Mouse (Mus musculus) CH12.LX (cell line): Measurements from ENCODE around the gene Znhit1. TPM values are rescaled to one million over a fixed set of nuclear protein-coding genes. Genes with fewer than 3 reads are reported as not detected.

Source experiments
- DNase-seq: peaks from one replicate; pipeline ENCODE4 v3.0.0-alpha.2; 2013; ENCODE audit errors: extremely low read depth
- H3K27ac ChIP-seq: 2 replicates; pipeline ENCODE4 v1.5.1; 2012; ENCODE audit warnings: low read depth, mild to moderate bottlenecking, control low read depth, moderate library complexity; ENCODE audit not compliant: insufficient read depth
- H3K27me3 ChIP-seq: replicated peaks from 2 replicates; pipeline ENCODE3; 2012; ENCODE audit warnings: inconsistent platforms
- H3K36me3 ChIP-seq, 2 experiments: replicated peaks in 1 of 2; 2 replicates each; pipeline versions ENCODE3 to v1.6.1; 2012; ENCODE audit warnings: inconsistent platforms in 1 of 2, low read length in 1 of 2, mild to moderate bottlenecking in 1 of 2, mixed read lengths in 1 of 2, moderate library complexity in 1 of 2; ENCODE audit not compliant: control insufficient read depth in 1 of 2, insufficient read depth in 1 of 2
- H3K4me1 ChIP-seq, 2 experiments: 2 replicates each; pipeline ENCODE4 v1.6.1; 2012; ENCODE audit warnings: inconsistent platforms in 1 of 2, moderate library complexity in 1 of 2; ENCODE audit not compliant: insufficient read depth in 2 of 2, control insufficient read depth in 1 of 2
- H3K4me2 ChIP-seq: 2 replicates; pipeline ENCODE4 v1.6.1; 2012; ENCODE audit warnings: low read depth, mild to moderate bottlenecking, control low read depth; ENCODE audit not compliant: poor library complexity, insufficient read depth, severe bottlenecking
- H3K4me3 ChIP-seq, 3 experiments: fragments of 150-350 bp in 1 of 3; sonication (generic) in 1 of 3; replicated peaks in 1 of 3; 2 replicates each; pipeline versions ENCODE3 to v1.5.1; 2011 to 2012; ENCODE audit warnings: low read depth in 2 of 3, low read length in 2 of 3, mild to moderate bottlenecking in 2 of 3, moderate library complexity in 2 of 3, control low read depth in 1 of 3, improper control_type of control experiment in 1 of 3, inconsistent platforms in 1 of 3, mixed read lengths in 1 of 3; ENCODE audit not compliant: poor library complexity in 1 of 3
- H3K79me2 ChIP-seq: replicated peaks from 2 replicates; pipeline ENCODE4 v1.6.1; 2012; ENCODE audit warnings: mild to moderate bottlenecking, moderate library complexity; ENCODE audit not compliant: control insufficient read depth, poor library complexity, insufficient read depth, severe bottlenecking; ENCODE audit errors: extremely low read depth
- H3K9ac ChIP-seq: 2 replicates; pipeline ENCODE4 v1.6.1; 2012; ENCODE audit warnings: low read depth, mild to moderate bottlenecking, control low read depth, moderate library complexity; ENCODE audit not compliant: insufficient read depth
- H3K9me3 ChIP-seq: replicated peaks from 2 replicates; pipeline ENCODE3; 2012; ENCODE audit warnings: low read length, inconsistent platforms, mixed read lengths
- BHLHE40 ChIP-seq: IDR thresholded peaks from 2 replicates; pipeline ENCODE4 v1.6.1; 2011; ENCODE audit warnings: mild to moderate bottlenecking, low read depth, low read length, improper control_type of control experiment
- CHD1 ChIP-seq: IDR thresholded peaks from 2 replicates; pipeline ENCODE4 v1.6.1; 2012; ENCODE audit warnings: low read depth, low read length, improper control_type of control experiment, inconsistent platforms
- CHD2 ChIP-seq: IDR thresholded peaks from 2 replicates; pipeline ENCODE4 v1.6.1; 2011; ENCODE audit warnings: low read length, improper control_type of control experiment
- CTCF ChIP-seq, 2 experiments: IDR thresholded peaks in 1 of 2; conservative IDR thresholded peaks in 1 of 2; 2 replicates each; pipeline ENCODE4 v1.5.1; 2011 to 2012; ENCODE audit warnings: low read depth in 2 of 2, low read length in 2 of 2, improper control_type of control experiment in 1 of 2, inconsistent platforms in 1 of 2, mild to moderate bottlenecking in 1 of 2, moderate library complexity in 1 of 2
- E2F4 ChIP-seq: IDR thresholded peaks from 2 replicates; pipeline ENCODE4 v1.6.1; 2011; ENCODE audit warnings: low read depth, low read length, improper control_type of control experiment; ENCODE audit not compliant: insufficient replicate concordance
- ELF1 ChIP-seq: IDR thresholded peaks from 2 replicates; pipeline ENCODE4 v1.6.1; 2014; ENCODE audit warnings: low read depth, mild to moderate bottlenecking, inconsistent platforms, low read length, improper control_type of control experiment
- EP300 ChIP-seq: IDR thresholded peaks from 2 replicates; pipeline ENCODE4 v1.6.1; 2011; ENCODE audit warnings: low read length, improper control_type of control experiment
- ETS1 ChIP-seq: conservative IDR thresholded peaks from 2 replicates; pipeline ENCODE4 v1.6.1; 2012; ENCODE audit warnings: low read depth, mild to moderate bottlenecking, inconsistent platforms, low read length, improper control_type of control experiment, moderate library complexity
- GABPA ChIP-seq: IDR thresholded peaks from 2 replicates; pipeline ENCODE4 v1.6.1; 2012; ENCODE audit warnings: low read depth, low read length, improper control_type of control experiment, inconsistent platforms; ENCODE audit not compliant: insufficient replicate concordance
- HCFC1 ChIP-seq: IDR thresholded peaks from 2 replicates; pipeline ENCODE4 v1.6.1; 2012; ENCODE audit warnings: low read depth, mild to moderate bottlenecking, inconsistent platforms, low read length, improper control_type of control experiment
- IRF4 ChIP-seq: IDR thresholded peaks from 2 replicates; pipeline ENCODE4 v1.6.1; 2014; ENCODE audit warnings: low read depth, mild to moderate bottlenecking, inconsistent platforms, low read length, improper control_type of control experiment
- JUN ChIP-seq: IDR thresholded peaks from 2 replicates; pipeline ENCODE4 v1.6.1; 2011; ENCODE audit warnings: low read depth, mild to moderate bottlenecking, low read length, improper control_type of control experiment, moderate library complexity; ENCODE audit not compliant: insufficient read depth
- JUND ChIP-seq: conservative IDR thresholded peaks from 2 replicates; pipeline ENCODE4 v1.6.1; 2011; ENCODE audit warnings: low read depth, low read length, improper control_type of control experiment
- KAT2A ChIP-seq: IDR thresholded peaks from 2 replicates; pipeline ENCODE4 v1.6.1; 2012; ENCODE audit warnings: low read length, improper control_type of control experiment, inconsistent platforms; ENCODE audit not compliant: insufficient replicate concordance
- MAFK ChIP-seq: IDR thresholded peaks from 2 replicates; pipeline ENCODE4 v1.6.1; 2011; ENCODE audit warnings: low read length, improper control_type of control experiment; ENCODE audit not compliant: insufficient replicate concordance
- MAX ChIP-seq: IDR thresholded peaks from 2 replicates; pipeline ENCODE4 v1.6.1; 2011; ENCODE audit warnings: low read length, improper control_type of control experiment
- MAZ ChIP-seq: IDR thresholded peaks from 2 replicates; pipeline ENCODE4 v1.6.1; 2012; ENCODE audit warnings: low read depth, mild to moderate bottlenecking, inconsistent platforms, low read length, improper control_type of control experiment, moderate library complexity
- MEF2A ChIP-seq: IDR thresholded peaks from 2 replicates; pipeline ENCODE4 v1.6.1; 2014; ENCODE audit warnings: low read depth, mild to moderate bottlenecking, inconsistent platforms, low read length, improper control_type of control experiment, borderline replicate concordance
- MXI1 ChIP-seq: IDR thresholded peaks from 2 replicates; pipeline ENCODE4 v1.6.1; 2011; ENCODE audit warnings: mild to moderate bottlenecking, low read depth, low read length, improper control_type of control experiment
- MYC ChIP-seq: IDR thresholded peaks from 2 replicates; pipeline ENCODE4 v1.6.1; 2011; ENCODE audit warnings: low read depth, mild to moderate bottlenecking, improper control_type of control experiment, low read length
- NELFE ChIP-seq: IDR thresholded peaks from 2 replicates; pipeline ENCODE4 v1.6.1; 2011; ENCODE audit warnings: low read depth, low read length, improper control_type of control experiment
- NRF1 ChIP-seq: IDR thresholded peaks from 2 replicates; pipeline ENCODE4 v1.6.1; 2014; ENCODE audit warnings: low read depth, mild to moderate bottlenecking, inconsistent platforms, low read length, improper control_type of control experiment, moderate library complexity
- PAX5 ChIP-seq: IDR thresholded peaks from 2 replicates; pipeline ENCODE4 v1.6.1; 2012; ENCODE audit warnings: low read length, inconsistent platforms, mixed read lengths
- POLR2A ChIP-seq: IDR thresholded peaks from 2 replicates; pipeline ENCODE4 v1.6.1; 2011; ENCODE audit warnings: low read depth, mild to moderate bottlenecking, improper control_type of control experiment, low read length
- POLR2AphosphoS2 ChIP-seq: IDR thresholded peaks from 2 replicates; pipeline ENCODE4 v1.6.1; 2011; ENCODE audit warnings: low read depth, low read length, improper control_type of control experiment
- RAD21 ChIP-seq: IDR thresholded peaks from 2 replicates; pipeline ENCODE4 v1.6.1; 2011; ENCODE audit warnings: low read depth, mild to moderate bottlenecking, low read length, improper control_type of control experiment, moderate library complexity
- RCOR1 ChIP-seq: conservative IDR thresholded peaks from 2 replicates; pipeline ENCODE4 v1.6.1; 2012; ENCODE audit warnings: low read depth, mild to moderate bottlenecking, inconsistent platforms, low read length, improper control_type of control experiment
- SIN3A ChIP-seq: IDR thresholded peaks from 2 replicates; pipeline ENCODE4 v1.6.1; 2012; ENCODE audit warnings: low read length, improper control_type of control experiment, inconsistent platforms
- SMC3 ChIP-seq: IDR thresholded peaks from 2 replicates; pipeline ENCODE4 v1.6.1; 2011; ENCODE audit warnings: low read depth, low read length, improper control_type of control experiment
- TBP ChIP-seq: conservative IDR thresholded peaks from 2 replicates; pipeline ENCODE4 v1.6.1; 2011; ENCODE audit warnings: low read depth, low read length, improper control_type of control experiment
- TCF12 ChIP-seq: IDR thresholded peaks from 2 replicates; pipeline ENCODE4 v1.6.1; 2014; ENCODE audit warnings: low read depth, mild to moderate bottlenecking, inconsistent platforms, low read length, improper control_type of control experiment
- UBTF ChIP-seq: IDR thresholded peaks from 2 replicates; pipeline ENCODE4 v1.6.1; 2012; ENCODE audit warnings: low read depth, mild to moderate bottlenecking, inconsistent platforms, low read length, improper control_type of control experiment, moderate library complexity
- USF1 ChIP-seq: IDR thresholded peaks from 2 replicates; pipeline ENCODE4 v1.6.1; 2014; ENCODE audit warnings: low read depth, mild to moderate bottlenecking, inconsistent platforms, low read length, improper control_type of control experiment
- USF2 ChIP-seq: conservative IDR thresholded peaks from 2 replicates; pipeline ENCODE4 v1.6.1; 2011; ENCODE audit warnings: low read depth, low read length, improper control_type of control experiment
- ZC3H11A ChIP-seq: IDR thresholded peaks from 2 replicates; pipeline ENCODE4 v1.6.1; 2012; ENCODE audit warnings: low read depth, mild to moderate bottlenecking, inconsistent platforms, low read length, improper control_type of control experiment
- ZKSCAN1 ChIP-seq: IDR thresholded peaks from 2 replicates; pipeline ENCODE4 v1.6.1; 2012; ENCODE audit warnings: low read depth, inconsistent platforms, low read length, improper control_type of control experiment, borderline replicate concordance
- ZMIZ1 ChIP-seq: IDR thresholded peaks from 2 replicates; pipeline ENCODE4 v1.6.1; 2012; ENCODE audit warnings: low read depth, mild to moderate bottlenecking, inconsistent platforms, low read length, improper control_type of control experiment
- ZNF384 ChIP-seq: IDR thresholded peaks from 2 replicates; pipeline ENCODE4 v1.6.1; 2012; ENCODE audit warnings: low read depth, low read length, improper control_type of control experiment, inconsistent platforms
- dilution Hi-C: fragments of 300-500 bp; cut with MboI; formaldehyde crosslinking; loops from 2 replicates; pipeline ENCODE4 v1.14.3; 2020; ENCODE audit warnings: low sequenced_read_pairs; ENCODE audit not compliant: extremely low pct_unique_long_range_greater_than_20kb, extremely low pct_ligation_motif_present
- in situ Hi-C: fragments of 300-500 bp; cut with MboI; formaldehyde crosslinking; loops from 3 replicates; pipeline ENCODE4 v1.14.3; 2019; ENCODE audit warnings: low sequenced_read_pairs, low pct_ligation_motif_present, low pct_unique_long_range_greater_than_20kb, mixed read lengths
- polyA plus RNA-seq: library from polyadenylated mRNA; unstranded; fragments of >175 nt; gene quantifications from 2 replicates; pipeline ENCODE4 v1.2.1, GENCODE M21; 2012; ENCODE audit warnings: low read depth; ENCODE audit not compliant: insufficient read length
- total RNA-seq, 2 experiments: library from RNA; depleted of rRNA; stranded (reverse); fragments of 300-350 nt in 1 of 2; fragments of >200 nt in 1 of 2; gene quantifications; 2 replicates each; pipeline ENCODE4 v1.2.3; 2012 to 2014

Znhit1 gene
- total and polyA plus RNA-seq, 3 experiments = 39.6 to 99.2 (median 60.1) TPM

GRCm38 (mm10) chr5:137025132-137025531 lies 37.3 kb upstream of the Znhit1 start:
- Histone ChIP-seq H3K79me2 (no peaks in the 10 kb centered on the region), H3K9ac (no peak overlapping the region), H3K36me3 (no peaks in the 10 kb centered on the region), H3K4me2 (peak overlapping the region; percentile 65), H3K9me3 (peaks cover 6% of the 10 kb centered on the region), H3K4me1 (peaks cover 6 to 13% of the 10 kb centered on the region in 2 experiments), H3K27ac (no peak overlapping the region), H3K4me3 (peak overlapping the region in 1 of 3 experiments; percentile 23), H3K27me3 (peaks cover 87% of the 10 kb centered on the region)
- peak; percentile 58 for DNase-seq
- dilution Hi-C loops (no loop called here), in situ Hi-C loops (loop anchor here (10.0 kb wide), 1 partner anchor 90 kb away; the partner anchor contains the start of gene Trim56)
- TF ChIP-seq SMC3 (peak; percentile 82), RAD21 (peak; percentile 54), IRF4 (peak; percentile 30; the same call in 1 of the 2 replicates), ZMIZ1 (no peak), MAX (peak; percentile 34; the same call in 1 of the 2 replicates), ELF1 (peak; percentile 53), PAX5 (no peak), MAZ (peak; percentile 87), POLR2A (no peak), MAFK (no peak), ZKSCAN1 (no peak), MYC (no peak; the same call in 1 of the 2 replicates), EP300 (no peak), USF2 (no peak), MEF2A (no peak), BHLHE40 (peak; percentile 38; the same call in 1 of the 2 replicates), POLR2AphosphoS2 (no peak), NELFE (0 out of 2 replicates have a peak, but pooled peaks have one; percentile 29), NRF1 (0 out of 2 replicates have a peak, but pooled peaks have one; percentile 16), CTCF (conservative IDR thresholded peaks at IDR 0.05 in 1 of 2, IDR thresholded peaks at IDR 0.05 in 1 of 2; ENCODE audit: low read depth in 2 of 2, low read length in 2 of 2) (peak; percentile 42 to 87; a peak in 3 of 4 replicates), RCOR1 (0 out of 2 replicates have a peak, but pooled peaks have one; percentile 35), GABPA (no peak), JUN (no peak), KAT2A (no peak), ETS1 (no peak), JUND (no peak), MXI1 (0 out of 2 replicates have a peak, but pooled peaks have one; percentile 45), SIN3A (peak; percentile 48; the same call in 1 of the 2 replicates), HCFC1 (no peak), ZNF384 (no peak), TBP (no peak), TCF12 (0 out of 2 replicates have a peak, but pooled peaks have one; percentile 31), USF1 (no peak), UBTF (no peak), ZC3H11A (no peak), CHD2 (0 out of 2 replicates have a peak, but pooled peaks have one; percentile 13), E2F4 (no peak), CHD1 (no peak)
